18 mouse cellular contexts compared by ENCODE assay signal in the genomic region with DNA sequence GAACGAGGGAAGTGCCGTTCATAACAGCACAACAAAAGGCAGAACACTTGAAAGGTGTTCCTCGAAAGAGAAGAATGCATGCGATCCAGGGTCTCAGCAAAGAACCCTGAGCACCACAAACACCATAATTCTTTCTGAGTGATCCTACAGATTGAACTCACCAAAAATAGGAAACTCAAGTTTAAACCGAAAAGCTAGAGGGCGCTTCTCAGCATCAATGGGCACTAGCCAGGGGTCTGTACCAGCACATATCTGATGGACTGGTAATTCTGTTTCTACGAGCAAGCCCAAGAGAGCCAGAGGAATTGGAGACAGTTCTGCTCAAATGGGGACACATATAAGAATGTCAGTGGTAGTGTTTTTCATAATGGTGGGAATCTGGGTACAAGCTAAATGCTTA.
"Had no signal": no experiment of that assay in that cellular context is flagged by ENCODE, and none has a peak within 500 bp of the region (broad histone marks: within the 10 kb centered on the region; RNA-seq: fewer than 3 reads in every experiment).

No protein-coding gene starts in this region.

- H3K4me2 ChIP-seq: liver, embryonic 11.5 days; liver, embryonic 15.5 days; midbrain, embryonic 11.5 days; midbrain, embryonic 15.5 days; neural tube, embryonic 15.5 days had no signal

- H3K27ac ChIP-seq: left cerebral cortex, adult 2 months; limb, embryonic 10.5 days; liver, embryonic 15.5 days; macrophage; midbrain, embryonic 15.5 days; neural tube, embryonic 15.5 days had no signal

- H3K36me3 ChIP-seq: limb, embryonic 10.5 days; liver, embryonic 15.5 days; midbrain, embryonic 15.5 days; neural tube, embryonic 15.5 days had no signal

- H3K27me3 ChIP-seq: midbrain, embryonic 15.5 days; neural tube, embryonic 15.5 days had no signal

- ATAC-seq: midbrain, embryonic 15.5 days had no signal

- H3K9me3 ChIP-seq: limb, embryonic 10.5 days; liver, embryonic 15.5 days; megakaryocyte, embryonic 14.5 days; midbrain, embryonic 15.5 days; neural tube, embryonic 15.5 days had no signal

- H3K9ac ChIP-seq: liver, embryonic 15.5 days; midbrain, embryonic 15.5 days; neural tube, embryonic 15.5 days had no signal

- H3K4me3 ChIP-seq: left cerebral cortex, adult 2 months; limb, embryonic 10.5 days; liver, embryonic 15.5 days; megakaryocyte, embryonic 14.5 days; midbrain, embryonic 15.5 days; myocyte; neural tube, embryonic 15.5 days had no signal

- H3K4me1 ChIP-seq: liver, embryonic 15.5 days; megakaryocyte, embryonic 14.5 days had no signal

- DNase-seq: kidney, adult 9 months; kidney, postnatal 10 days; kidney, postnatal 4 days; lung, adult 2 months; lung, postnatal 14 days; right cerebral cortex, adult 18-20 months; right cerebral cortex, postnatal 25 days; thymus, postnatal 4 days had no signal
